ENCODE assay signal across 8 mouse cellular contexts in genomic region chr5:112280151-112280550, GRCm38 (mm10). TPM values are rescaled to one million over a fixed set of nuclear protein-coding genes. Genes with fewer than 3 reads are reported as not detected.
A peak's percentile ranks its signal among the peaks of the same experiment; 100 is the strongest.
DNase-seq lines count a peak whose midpoint lies in the region; ATAC-seq and TF ChIP-seq lines count a peak whose summit lies in the region.

No protein-coding gene starts in this region.

- 0 out of 2 replicates have a peak overlapping the region, but pooled peaks have one; percentile 18 for H3K9ac ChIP-seq in midbrain, embryonic 16.5 days (ENCODE audit: low read depth, low read length)
- H3K9ac ChIP-seq in midbrain, postnatal 0 days (replicated peaks; ENCODE audit: low read length, poor library complexity, severe bottlenecking): no peak overlapping the region
- H3K9ac ChIP-seq in limb, embryonic 15.5 days: no peak overlapping the region
- no peak overlapping the region for H3K9ac ChIP-seq in stomach, embryonic 15.5 days
- no peak overlapping the region for H3K9ac ChIP-seq in forebrain, postnatal 0 days

- no peaks in the 10 kb centered on the region for H3K9me3 ChIP-seq in midbrain, embryonic 16.5 days (replicated peaks; ENCODE audit: control insufficient read depth, low read length, poor library complexity, severe bottlenecking)
- H3K9me3 ChIP-seq in midbrain, postnatal 0 days (ENCODE audit: low read length): no peaks in the 10 kb centered on the region
- no peaks in the 10 kb centered on the region for H3K9me3 ChIP-seq in limb, embryonic 15.5 days
- H3K9me3 ChIP-seq in stomach, embryonic 15.5 days: no peaks in the 10 kb centered on the region
- no peaks in the 10 kb centered on the region for H3K9me3 ChIP-seq in forebrain, postnatal 0 days (ENCODE audit: low read length)

- WGBS in midbrain, embryonic 16.5 days: 91% methylated on average over 7 of the region's 7 CpGs
- 84% methylated on average over 7 of the region's 7 CpGs for WGBS in midbrain, postnatal 0 days
- 75% methylated on average over 7 of the region's 7 CpGs for WGBS in limb, embryonic 15.5 days
- WGBS in stomach, embryonic 15.5 days: 76% methylated on average over 7 of the region's 7 CpGs
- 83% methylated on average over 7 of the region's 7 CpGs for WGBS in forebrain, postnatal 0 days

- no peaks in the 10 kb centered on the region for H3K36me3 ChIP-seq in midbrain, embryonic 16.5 days (ENCODE audit: control insufficient read depth, insufficient read depth, low read length)
- H3K36me3 ChIP-seq in midbrain, postnatal 0 days (ENCODE audit: insufficient read depth, low read length): no peaks in the 10 kb centered on the region
- H3K36me3 ChIP-seq in limb, embryonic 15.5 days: no peaks in the 10 kb centered on the region
- H3K36me3 ChIP-seq in stomach, embryonic 15.5 days: no peaks in the 10 kb centered on the region
- H3K36me3 ChIP-seq in forebrain, postnatal 0 days (ENCODE audit: insufficient read depth): no peaks in the 10 kb centered on the region

- ATAC-seq in midbrain, embryonic 16.5 days: no peak
- no peak for ATAC-seq in midbrain, postnatal 0 days (ENCODE audit: low FRiP score)
- no peak for ATAC-seq in limb, embryonic 15.5 days (ENCODE audit: insufficient number of reproducible peaks, low FRiP score, low TSS enrichment, low read depth)
- no peak for ATAC-seq in stomach, embryonic 15.5 days (ENCODE audit: insufficient read depth, low FRiP score, low read depth)
- ATAC-seq in forebrain, postnatal 0 days: no peak

- peak; percentile 32 for DNase-seq in gastrocnemius, adult 18-20 months (ENCODE audit: low spot score)
- no peak for DNase-seq in gastrocnemius, postnatal 4 days (ENCODE audit: low spot score in 2 of 2)
- no peak for DNase-seq in midbrain, postnatal 0 days (ENCODE audit: low spot score)
- DNase-seq in kidney, adult 11 months: no peak
- DNase-seq in forebrain, postnatal 0 days: no peak

- H3K4me2 ChIP-seq in midbrain, embryonic 16.5 days (ENCODE audit: low read length): no peak overlapping the region
- H3K4me2 ChIP-seq in midbrain, postnatal 0 days (ENCODE audit: low read depth, low read length, poor library complexity, severe bottlenecking): no peak overlapping the region
- H3K4me2 ChIP-seq in limb, embryonic 15.5 days: no peak overlapping the region
- no peak overlapping the region for H3K4me2 ChIP-seq in stomach, embryonic 15.5 days
- H3K4me2 ChIP-seq in forebrain, postnatal 0 days (ENCODE audit: low read depth): no peak overlapping the region

- no peaks in the 10 kb centered on the region for H3K27me3 ChIP-seq in midbrain, embryonic 16.5 days (ENCODE audit: control insufficient read depth, insufficient read depth, low read depth, low read length)
- no peaks in the 10 kb centered on the region for H3K27me3 ChIP-seq in midbrain, postnatal 0 days (ENCODE audit: insufficient read depth, low read length)
- no peaks in the 10 kb centered on the region for H3K27me3 ChIP-seq in limb, embryonic 15.5 days
- H3K27me3 ChIP-seq in stomach, embryonic 15.5 days (replicated peaks): no peaks in the 10 kb centered on the region
- no peaks in the 10 kb centered on the region for H3K27me3 ChIP-seq in forebrain, postnatal 0 days (ENCODE audit: insufficient read depth, low read length)

- H3K27ac ChIP-seq in midbrain, embryonic 16.5 days (ENCODE audit: low read length): no peak overlapping the region
- no peak overlapping the region for H3K27ac ChIP-seq in midbrain, postnatal 0 days (ENCODE audit: low read depth, low read length)
- peak overlapping the region; percentile 33 for H3K27ac ChIP-seq in limb, embryonic 15.5 days
- 0 out of 2 replicates have a peak overlapping the region, but pooled peaks have one; percentile 22 for H3K27ac ChIP-seq in stomach, embryonic 15.5 days
- H3K27ac ChIP-seq in forebrain, postnatal 0 days (ENCODE audit: low read depth, low read length): no peak overlapping the region

- no peak for TF ChIP-seq CTCF in midbrain, postnatal 0 days (IDR thresholded peaks at IDR 0.05)
- TF ChIP-seq CTCF in forebrain, postnatal 0 days (IDR thresholded peaks at IDR 0.05; ENCODE audit: low read depth): no peak

- no peak overlapping the region for H3K4me3 ChIP-seq in midbrain, embryonic 16.5 days (ENCODE audit: low read depth, low read length)
- H3K4me3 ChIP-seq in midbrain, postnatal 0 days (ENCODE audit: low read depth, low read length): no peak overlapping the region
- H3K4me3 ChIP-seq in limb, embryonic 15.5 days: no peak overlapping the region
- H3K4me3 ChIP-seq in stomach, embryonic 15.5 days (replicated peaks): no peak overlapping the region
- H3K4me3 ChIP-seq in forebrain, postnatal 0 days (ENCODE audit: low read depth, low read length): no peak overlapping the region

- H3K4me1 ChIP-seq in midbrain, embryonic 16.5 days (ENCODE audit: control insufficient read depth, insufficient read depth, low read length): peaks cover 19% of the 10 kb centered on the region
- peaks cover 6% of the 10 kb centered on the region; the same call in 1 of the 2 replicates for H3K4me1 ChIP-seq in midbrain, postnatal 0 days (ENCODE audit: insufficient read depth, low read length)
- H3K4me1 ChIP-seq in limb, embryonic 15.5 days: peaks cover 77% of the 10 kb centered on the region
- peaks cover 39% of the 10 kb centered on the region for H3K4me1 ChIP-seq in stomach, embryonic 15.5 days
- H3K4me1 ChIP-seq in forebrain, postnatal 0 days (ENCODE audit: insufficient read depth): no peaks in the 10 kb centered on the region

RNA-seq across cellular contexts. Expression of gene Tpst2, which starts 3.7 kb away (rescaled TPM):
- 10 to 100 TPM; 16.0 to 22.4 TPM for total RNA-seq in gastrocnemius, adult 18-20 months (2021)
- 10 to 100 TPM; 25.4 to 26.2 TPM for total RNA-seq in gastrocnemius, postnatal 4 days (2021)
- 26.2 and 34.5 TPM in 2 replicates for polyA plus RNA-seq in midbrain, embryonic 16.5 days (2015; fragmentation: Nextera tagmentation; extraction: Ambion mirVana)
- 37.3 and 41.1 TPM in 2 replicates for total RNA-seq in midbrain, postnatal 0 days (2014; rRNA removed)
- 37.1 and 37.8 TPM in 2 replicates for polyA plus RNA-seq in midbrain, postnatal 0 days (2015; fragmentation: Nextera tagmentation; extraction: Ambion mirVana)
- polyA plus RNA-seq in limb, embryonic 15.5 days (2015; fragmentation: Nextera tagmentation; extraction: Ambion mirVana): 51.2 and 54.7 TPM in 2 replicates
- 40.8 and 44.4 TPM in 2 replicates for polyA plus RNA-seq in stomach, embryonic 15.5 days (2015; fragmentation: Nextera tagmentation; extraction: Ambion mirVana)
- 43.4 and 45.0 TPM in 2 replicates for total RNA-seq in forebrain, postnatal 0 days (2014; rRNA removed)
- polyA plus RNA-seq in forebrain, postnatal 0 days (2015; fragmentation: Nextera tagmentation; extraction: Ambion mirVana): 37.9 and 39.0 TPM in 2 replicates

RNA-seq across cellular contexts. Expression of gene Crybb1, which starts 24.5 kb away (rescaled TPM):
- total RNA-seq in gastrocnemius, adult 18-20 months (2021): 1 to 10 TPM; 1.2 to 1.9 TPM
- under 1 TPM; 0.64 to 0.70 TPM for total RNA-seq in gastrocnemius, postnatal 4 days (2021)
- 5.1 and 5.8 TPM in 2 replicates for polyA plus RNA-seq in midbrain, embryonic 16.5 days (2015; fragmentation: Nextera tagmentation; extraction: Ambion mirVana)
- 7.2 and 11.5 TPM in 2 replicates for total RNA-seq in midbrain, postnatal 0 days (2014; rRNA removed)
- polyA plus RNA-seq in midbrain, postnatal 0 days (2015; fragmentation: Nextera tagmentation; extraction: Ambion mirVana): 13.1 and 13.2 TPM in 2 replicates
- polyA plus RNA-seq in limb, embryonic 15.5 days (2015; fragmentation: Nextera tagmentation; extraction: Ambion mirVana): 2.6 and 3.6 TPM in 2 replicates
- polyA plus RNA-seq in stomach, embryonic 15.5 days (2015; fragmentation: Nextera tagmentation; extraction: Ambion mirVana): 4.0 TPM in 2 replicates
- total RNA-seq in forebrain, postnatal 0 days (2014; rRNA removed): 5.0 and 6.3 TPM in 2 replicates
- 10.4 and 10.8 TPM in 2 replicates for polyA plus RNA-seq in forebrain, postnatal 0 days (2015; fragmentation: Nextera tagmentation; extraction: Ambion mirVana)

RNA-seq across cellular contexts. Expression of gene Cryba4, which starts 27.8 kb away (rescaled TPM):
- total RNA-seq in gastrocnemius, adult 18-20 months (2021): under 1 TPM; 0.57 to 0.68 TPM
- total RNA-seq in gastrocnemius, postnatal 4 days (2021): under 1 TPM; 0.91 to 0.98 TPM
- polyA plus RNA-seq in midbrain, embryonic 16.5 days (2015; fragmentation: Nextera tagmentation; extraction: Ambion mirVana): 1.0 and 1.6 TPM in 2 replicates
- total RNA-seq in midbrain, postnatal 0 days (2014; rRNA removed): 1.6 and 2.4 TPM in 2 replicates
- polyA plus RNA-seq in midbrain, postnatal 0 days (2015; fragmentation: Nextera tagmentation; extraction: Ambion mirVana): 2.5 and 2.9 TPM in 2 replicates
- polyA plus RNA-seq in limb, embryonic 15.5 days (2015; fragmentation: Nextera tagmentation; extraction: Ambion mirVana): 1.5 and 1.6 TPM in 2 replicates
- polyA plus RNA-seq in stomach, embryonic 15.5 days (2015; fragmentation: Nextera tagmentation; extraction: Ambion mirVana): 1.7 TPM in 2 replicates
- total RNA-seq in forebrain, postnatal 0 days (2014; rRNA removed): 2.5 TPM in 1 of 2 replicates, not detected in the other
- polyA plus RNA-seq in forebrain, postnatal 0 days (2015; fragmentation: Nextera tagmentation; extraction: Ambion mirVana): 2.4 and 2.6 TPM in 2 replicates

RNA-seq across cellular contexts. Expression of gene Tfip11, which starts 46.0 kb away (rescaled TPM):
- total RNA-seq in gastrocnemius, adult 18-20 months (2021): 10 to 100 TPM; 13.0 to 13.2 TPM
- total RNA-seq in gastrocnemius, postnatal 4 days (2021): 10 to 100 TPM; 20.4 to 21.0 TPM
- polyA plus RNA-seq in midbrain, embryonic 16.5 days (2015; fragmentation: Nextera tagmentation; extraction: Ambion mirVana): 37.0 and 37.2 TPM in 2 replicates
- total RNA-seq in midbrain, postnatal 0 days (2014; rRNA removed): 19.8 and 20.8 TPM in 2 replicates
- 27.4 and 29.0 TPM in 2 replicates for polyA plus RNA-seq in midbrain, postnatal 0 days (2015; fragmentation: Nextera tagmentation; extraction: Ambion mirVana)
- 28.3 and 28.7 TPM in 2 replicates for polyA plus RNA-seq in limb, embryonic 15.5 days (2015; fragmentation: Nextera tagmentation; extraction: Ambion mirVana)
- polyA plus RNA-seq in stomach, embryonic 15.5 days (2015; fragmentation: Nextera tagmentation; extraction: Ambion mirVana): 23.3 and 25.3 TPM in 2 replicates
- 15.6 and 20.8 TPM in 2 replicates for total RNA-seq in forebrain, postnatal 0 days (2014; rRNA removed)
- polyA plus RNA-seq in forebrain, postnatal 0 days (2015; fragmentation: Nextera tagmentation; extraction: Ambion mirVana): 20.5 and 26.9 TPM in 2 replicates

Comparison
In these comparisons a context has a peak if more than half of its experiments do, and no peak if none do; other contexts are left out.
1. H3K27ac ChIP-seq: peak in limb, embryonic 15.5 days (single experiment) and stomach, embryonic 15.5 days (single experiment); none in midbrain, embryonic 16.5 days (single experiment), midbrain, postnatal 0 days (single experiment) and forebrain, postnatal 0 days (single experiment).